Mouse (Mus musculus) E14TG2a.4 (cell line): Measurements from ENCODE around the gene Ehd1.

Experiments used
- H3K27me3 ChIP-seq: 2 replicates; pipeline ENCODE4 v1.6.1; 2014; ENCODE audit warnings: low read length, control low read depth; ENCODE audit not compliant: insufficient read depth
- H3K36me3 ChIP-seq: 2 replicates; pipeline ENCODE4 v1.6.1; 2014; ENCODE audit warnings: low read length, control low read depth; ENCODE audit not compliant: insufficient read depth
- H3K4me1 ChIP-seq: replicated peaks from 2 replicates; pipeline ENCODE4 v1.6.1; 2014; ENCODE audit warnings: low read depth, low read length, control low read depth
- H3K4me3 ChIP-seq: replicated peaks from 2 replicates; pipeline ENCODE4 v1.5.1; 2014; ENCODE audit warnings: mild to moderate bottlenecking, low read length
- H3K9me3 ChIP-seq: 2 replicates; pipeline ENCODE4 v1.6.1; 2014; ENCODE audit warnings: low read length, control low read depth
- CTCF ChIP-seq: conservative IDR thresholded peaks from 2 replicates; pipeline ENCODE4 v1.5.1; 2014; ENCODE audit warnings: low read length
- NANOG ChIP-seq: IDR thresholded peaks from 2 replicates; pipeline ENCODE4 v1.6.1; 2014; ENCODE audit warnings: borderline replicate concordance, low read length, mixed read lengths
- POU5F1 ChIP-seq: IDR thresholded peaks from 2 replicates; pipeline ENCODE4 v1.6.1; 2014; ENCODE audit warnings: low read length, borderline replicate concordance

Gene Ehd1

DNA sequence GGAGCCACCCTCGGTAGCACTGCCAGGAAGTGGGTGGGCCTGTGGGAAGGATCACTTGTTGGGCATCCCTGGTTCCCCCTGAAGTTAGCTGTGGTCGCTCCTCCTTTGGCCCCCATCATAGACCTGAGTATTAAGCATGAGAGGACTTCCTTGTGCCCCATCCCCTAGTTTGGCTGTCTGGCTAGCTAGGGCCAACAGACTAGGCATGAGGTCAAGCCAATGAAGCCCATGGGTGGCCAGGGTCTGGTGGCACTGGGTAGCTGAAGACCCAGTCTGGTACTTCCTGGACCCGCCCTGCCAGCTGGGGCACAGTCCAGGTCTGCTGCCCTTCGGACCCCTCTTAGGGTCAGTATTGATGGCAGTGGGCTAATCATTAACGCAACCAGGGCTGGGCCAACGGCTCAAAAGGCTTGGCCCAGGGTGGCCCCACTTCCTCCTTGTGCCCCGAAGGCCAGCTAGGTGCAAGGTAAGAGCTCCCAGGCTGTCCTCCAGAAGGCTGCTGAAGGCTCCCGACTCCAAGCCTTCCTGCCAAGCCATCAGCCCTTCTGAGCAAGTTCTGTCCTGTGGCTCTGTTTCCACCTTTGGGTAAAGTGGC lies 13.6 kb upstream of the Ehd1 start:
- peaks cover 64% of the 10 kb centered on the region for H3K4me1 ChIP-seq
- H3K27me3 ChIP-seq, result no peaks in the 10 kb centered on the region
- peaks cover 57% of the 10 kb centered on the region for H3K36me3 ChIP-seq
- TF ChIP-seq POU5F1, result no peak
- TF ChIP-seq CTCF, result no peak
- TF ChIP-seq NANOG, result no peak
- H3K4me3 ChIP-seq, result no peak overlapping the region
- H3K9me3 ChIP-seq, result no peaks in the 10 kb centered on the region

DNA sequence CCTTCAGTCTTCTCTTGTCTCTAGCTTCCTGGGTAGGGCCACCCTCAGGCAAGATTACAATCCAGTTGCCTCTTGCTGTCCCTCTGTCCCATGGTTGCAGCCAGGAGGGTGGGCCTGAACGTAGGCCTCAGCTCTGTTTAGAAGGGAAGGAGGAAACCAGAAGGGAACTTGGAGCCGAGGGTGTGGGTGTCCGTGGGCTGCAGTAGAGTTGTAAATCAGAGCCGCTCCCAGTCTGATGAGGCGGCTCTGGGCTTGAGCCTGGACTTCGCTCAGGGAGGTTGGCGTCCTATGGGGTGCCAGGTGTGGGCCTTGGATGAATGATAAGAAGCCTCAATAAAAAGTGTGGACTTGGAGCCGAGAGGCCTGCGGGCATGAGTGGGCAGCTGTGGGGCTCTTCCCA lies 12.3 kb upstream of the Ehd1 start:
- Histone ChIP-seq H3K36me3 (peaks cover 44% of the 10 kb centered on the region), H3K4me1 (peaks cover 76% of the 10 kb centered on the region), H3K27me3 (no peaks in the 10 kb centered on the region), H3K4me3 (peak overlapping the region; percentile 49), H3K9me3 (no peaks in the 10 kb centered on the region)
- no peak for TF ChIP-seq NANOG
- TF ChIP-seq CTCF, result no peak
- no peak for TF ChIP-seq POU5F1

DNA sequence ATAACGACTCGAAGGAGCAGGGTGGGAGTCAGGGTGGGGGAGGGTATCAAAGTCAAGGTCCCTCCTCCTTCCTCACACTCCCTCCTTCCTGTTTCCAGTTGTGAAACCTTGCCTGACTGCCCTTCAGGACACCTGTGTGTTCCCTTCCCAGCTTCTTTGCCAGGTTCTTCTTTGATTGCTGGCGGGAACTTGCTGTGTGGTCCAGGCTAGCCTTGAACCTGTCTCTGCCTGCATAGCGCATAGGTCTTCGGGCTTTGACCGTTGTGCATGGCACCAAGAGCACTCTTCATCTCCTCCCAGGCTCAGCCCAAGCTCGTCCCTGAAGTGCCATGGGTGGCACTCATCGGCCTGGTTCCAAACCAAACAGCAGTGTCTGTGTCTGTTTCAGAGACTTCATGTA lies 11.6 kb upstream of the Ehd1 start:
- Histone ChIP-seq H3K4me3 (peak overlapping the region; percentile 49), H3K9me3 (no peaks in the 10 kb centered on the region), H3K4me1 (peaks cover 82% of the 10 kb centered on the region), H3K36me3 (peaks cover 37% of the 10 kb centered on the region), H3K27me3 (no peaks in the 10 kb centered on the region)
- TF ChIP-seq NANOG, result no peak
- TF ChIP-seq POU5F1, result no peak
- no peak for TF ChIP-seq CTCF

DNA sequence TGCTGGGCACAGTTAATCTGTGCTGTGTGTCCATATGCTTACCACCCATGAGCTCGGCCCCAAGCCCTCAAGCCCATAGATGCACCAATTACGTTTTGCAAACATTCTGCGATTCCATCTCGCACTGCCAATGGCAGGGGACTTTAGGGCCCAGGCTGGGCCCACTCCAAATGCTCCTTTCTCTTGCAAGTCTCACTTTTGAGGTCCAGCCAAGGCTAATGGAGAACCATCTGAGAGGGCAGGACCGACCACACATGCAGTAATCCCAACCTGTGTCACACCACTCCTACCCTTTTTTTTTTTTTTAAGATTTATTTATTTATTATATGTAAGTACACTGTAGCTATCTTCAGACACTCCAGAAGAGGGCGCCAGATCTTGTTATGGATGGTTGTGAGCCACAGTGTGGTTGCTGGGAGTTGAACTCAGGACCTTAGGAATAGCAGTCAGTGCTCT lies 10.8 kb upstream of the Ehd1 start:
- H3K4me1 ChIP-seq, result peaks cover 85% of the 10 kb centered on the region
- peaks cover 28% of the 10 kb centered on the region for H3K36me3 ChIP-seq
- TF ChIP-seq CTCF, result peak; percentile 28
- no peak for TF ChIP-seq POU5F1
- no peak overlapping the region for H3K4me3 ChIP-seq
- H3K9me3 ChIP-seq, result no peaks in the 10 kb centered on the region
- no peaks in the 10 kb centered on the region for H3K27me3 ChIP-seq

DNA sequence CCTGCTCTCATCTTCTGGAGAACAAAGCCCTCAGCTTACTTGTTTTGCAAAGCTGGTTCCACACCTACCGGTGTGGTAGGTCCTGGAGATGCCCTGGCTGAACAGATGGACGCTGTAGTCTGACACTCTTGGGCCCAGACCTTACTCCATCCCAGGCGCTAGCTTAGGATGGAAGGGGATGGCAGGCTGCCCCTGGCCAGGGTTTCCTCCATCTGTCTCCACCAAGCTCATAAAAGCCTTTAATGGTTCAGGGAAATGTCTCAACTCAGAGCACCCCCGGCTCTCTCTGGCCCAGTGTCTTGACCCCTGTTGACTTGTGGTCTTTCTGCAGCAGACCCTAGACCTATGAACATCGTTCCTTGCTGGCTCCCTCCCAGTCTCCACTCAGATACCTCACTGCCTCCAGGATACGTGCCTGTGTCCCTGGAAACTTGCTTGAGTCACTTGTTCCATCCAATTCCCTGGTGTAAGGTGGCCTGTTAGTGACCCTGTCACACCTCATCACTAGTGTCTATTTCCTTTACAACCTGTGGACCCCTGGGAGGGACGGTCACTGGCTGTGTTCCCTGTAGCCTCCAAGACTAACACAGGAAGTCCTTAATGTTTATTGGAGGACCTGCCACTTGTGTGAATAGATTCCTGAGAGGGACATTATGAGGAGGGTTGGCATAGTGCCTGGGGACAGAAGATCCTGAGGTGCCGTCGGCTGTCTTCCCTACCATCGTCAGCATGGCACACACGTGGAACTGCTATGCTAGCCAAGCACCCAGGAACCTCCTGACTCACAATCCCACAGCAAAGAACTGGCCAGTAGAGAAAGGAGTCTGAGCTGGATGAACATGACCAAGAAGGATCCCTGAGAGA lies 9.0 kb upstream of the Ehd1 start:
- no peaks in the 10 kb centered on the region for H3K27me3 ChIP-seq
- no peaks in the 10 kb centered on the region for H3K9me3 ChIP-seq
- H3K4me3 ChIP-seq, result no peak overlapping the region
- H3K4me1 ChIP-seq, result peaks cover 89% of the 10 kb centered on the region
- TF ChIP-seq POU5F1, result no peak
- TF ChIP-seq NANOG, result no peak
- TF ChIP-seq CTCF, result no peak
- peaks cover 11% of the 10 kb centered on the region for H3K36me3 ChIP-seq

DNA sequence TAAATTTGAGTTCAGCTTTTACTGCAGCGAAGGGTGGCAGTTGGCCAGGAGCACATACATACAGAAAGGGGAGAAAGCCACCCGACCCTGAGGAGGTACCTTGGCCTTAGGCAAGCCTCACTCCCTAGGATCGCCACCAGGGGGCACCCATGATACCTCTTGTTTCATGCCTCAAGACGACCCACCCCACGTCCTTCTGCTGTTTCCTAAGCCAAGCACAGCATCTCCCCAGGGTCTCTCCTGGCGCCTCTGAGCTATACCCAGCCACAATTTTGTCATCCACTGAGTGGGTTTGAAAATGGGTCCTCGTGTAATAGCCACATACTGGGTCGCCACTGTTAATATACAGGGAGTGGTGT lies 8.4 kb upstream of the Ehd1 start:
- no peaks in the 10 kb centered on the region for H3K27me3 ChIP-seq
- no peaks in the 10 kb centered on the region for H3K9me3 ChIP-seq
- peaks cover 5% of the 10 kb centered on the region for H3K36me3 ChIP-seq
- TF ChIP-seq NANOG (no peak), POU5F1 (no peak), CTCF (peak; percentile 80)
- peaks cover 89% of the 10 kb centered on the region for H3K4me1 ChIP-seq
- no peak overlapping the region for H3K4me3 ChIP-seq

DNA sequence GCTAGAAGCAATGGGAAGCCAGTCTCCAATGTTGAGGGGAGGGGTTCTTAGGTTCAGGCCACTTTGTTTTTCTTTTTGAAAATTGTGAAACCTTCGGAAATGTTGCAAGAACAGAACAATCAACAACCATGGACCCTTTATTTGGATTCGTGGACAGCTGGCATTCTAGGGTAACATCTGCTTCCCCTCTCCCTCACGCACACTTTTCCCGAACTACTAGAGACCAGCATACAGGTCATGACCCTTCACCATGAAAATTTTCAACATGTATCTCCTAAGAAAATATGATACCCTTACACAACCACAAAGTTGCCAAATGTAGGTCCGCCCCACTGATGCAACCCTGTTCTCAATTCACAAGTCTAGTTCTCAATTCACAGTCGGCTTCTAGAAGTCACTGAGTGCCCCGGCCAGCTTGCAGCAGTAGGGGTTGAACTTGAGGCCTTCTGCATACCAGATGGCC lies 7.8 kb upstream of the Ehd1 start:
- Histone ChIP-seq H3K4me3 (no peak overlapping the region), H3K27me3 (no peaks in the 10 kb centered on the region), H3K9me3 (no peaks in the 10 kb centered on the region), H3K4me1 (peaks cover 89% of the 10 kb centered on the region), H3K36me3 (peaks cover 5% of the 10 kb centered on the region)
- TF ChIP-seq NANOG (no peak), POU5F1 (no peak), CTCF (no peak)

DNA sequence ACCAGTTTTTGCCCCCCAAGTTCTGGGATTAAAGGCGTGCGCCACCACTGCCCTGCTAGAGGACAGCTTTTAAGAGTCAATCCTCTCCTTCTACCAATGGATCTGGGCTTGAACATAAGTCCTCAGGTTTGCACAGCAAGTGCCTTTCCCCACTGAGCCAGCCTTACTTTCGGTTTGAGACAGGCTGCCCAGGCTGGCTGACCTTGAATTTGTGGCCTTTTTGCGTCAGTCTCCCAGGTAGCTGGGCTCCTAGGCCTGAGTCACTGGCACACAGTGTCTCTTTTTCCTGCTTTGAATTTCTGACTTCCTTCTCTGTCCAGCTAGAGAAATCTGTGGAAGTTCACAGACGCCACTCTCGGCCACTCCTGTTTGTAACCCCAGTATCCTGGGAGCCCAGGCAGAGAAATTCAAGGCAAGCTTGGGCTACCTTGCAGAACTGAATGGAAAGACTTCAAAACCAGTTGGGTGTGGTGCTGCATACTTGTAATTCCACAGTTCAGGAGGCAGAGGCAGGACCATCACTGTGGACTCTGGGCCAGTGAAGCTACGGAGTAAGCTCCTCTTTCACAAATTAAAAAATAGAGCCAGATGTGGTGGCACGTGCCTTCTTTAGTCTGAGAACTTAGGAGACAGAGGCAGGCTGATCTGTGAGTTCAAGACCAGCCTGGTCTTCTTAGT lies 6.6 kb upstream of the Ehd1 start:
- Histone ChIP-seq H3K9me3 (no peaks in the 10 kb centered on the region), H3K27me3 (no peaks in the 10 kb centered on the region), H3K4me1 (peaks cover 89% of the 10 kb centered on the region), H3K4me3 (peak overlapping the region; percentile 50), H3K36me3 (peaks cover 15% of the 10 kb centered on the region)
- TF ChIP-seq NANOG, result no peak
- TF ChIP-seq POU5F1, result no peak
- no peak for TF ChIP-seq CTCF
